Mouse (Mus musculus) heart, adult 18-20 months (tissue): ENCODE results near the gene Nup35. TPM values are rescaled to one million over a fixed set of nuclear protein-coding genes. Genes with fewer than 3 reads are reported as not detected.

Source experiments
- DNase-seq, 2 experiments: peaks; one replicate each; pipeline ENCODE4 v3.0.0; 2021 to 2022; ENCODE audit warnings: mixed read lengths in 1 of 2
- microRNA-seq, 2 experiments: library from miRNA; unstranded; fragments of <30 nt; microRNA quantifications; one replicate each; pipeline ENCODE4 v1.2.0; 2022
- total RNA-seq, 2 experiments: library from RNA; stranded (reverse); gene quantifications; 2 replicates each; pipeline ENCODE4 v1.2.3; 2021

Nup35 gene
- total RNA-seq, 2 experiments from 2014 or later = 7.1 to 8.3 TPM

- peak; percentile 91 to 98 for DNase-seq
These were observed 21.6 kb downstream of the Nup35 start for GRCm38 (mm10) chr2:80638364-80639241.

DNA sequence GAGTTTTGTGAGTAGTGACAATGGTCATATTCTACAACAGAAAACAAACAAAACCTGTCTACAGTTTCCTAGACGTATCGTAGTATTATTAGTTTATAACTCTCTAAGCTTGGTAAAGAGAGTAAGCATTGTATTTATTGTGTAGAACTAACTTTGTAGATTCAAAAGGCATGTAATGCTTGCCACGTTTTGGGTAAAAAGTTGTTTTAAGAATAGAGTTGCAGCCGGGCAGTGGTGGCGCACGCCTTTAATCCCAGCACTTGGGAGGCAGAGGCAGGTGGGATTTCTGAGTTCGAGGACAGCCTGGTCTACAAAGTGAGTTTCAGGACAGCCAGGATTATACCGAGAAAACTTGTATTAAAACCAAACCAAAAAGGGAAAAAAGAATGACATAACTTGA is 22.4 kb downstream of the Nup35 start:
- DNase-seq = no peak

DNA sequence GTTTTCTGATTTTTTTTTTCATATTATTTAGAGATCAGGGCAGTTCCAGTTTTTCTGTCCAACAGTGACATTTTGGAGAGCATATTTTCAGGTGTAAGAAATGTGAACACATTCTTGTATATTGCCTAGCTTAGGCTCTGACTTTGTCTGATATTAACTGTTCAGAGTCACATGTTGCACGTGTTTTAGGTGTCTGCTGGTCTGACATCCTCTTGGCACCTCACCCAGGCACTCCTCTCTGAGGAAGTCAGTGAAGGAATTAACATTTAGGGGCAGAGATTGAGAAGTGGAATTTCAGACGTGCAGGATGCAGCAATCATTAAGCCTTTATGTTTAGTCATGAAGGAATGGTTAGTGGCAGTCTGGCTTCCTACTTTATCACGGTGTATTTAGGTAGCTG is 22.8 kb downstream of the Nup35 start:
- no peak for DNase-seq

DNA sequence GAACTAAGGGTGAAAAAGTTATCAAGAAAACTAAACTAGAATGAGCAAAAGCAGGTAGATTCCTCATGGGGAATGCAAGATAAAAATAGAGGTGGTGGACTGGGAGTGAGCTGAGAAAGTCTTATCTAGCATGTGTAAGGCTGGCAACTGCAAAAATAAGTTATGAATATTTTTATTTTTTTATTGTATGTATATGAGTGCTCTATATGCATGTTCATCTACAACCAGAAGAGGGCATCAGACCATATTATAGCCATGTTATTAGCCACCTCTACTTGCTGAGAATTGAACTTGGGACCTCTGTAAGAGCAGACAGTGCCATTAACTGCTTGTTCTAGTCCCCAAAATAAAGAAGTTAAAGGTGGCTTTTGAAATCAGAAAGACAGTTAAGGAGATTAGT is 44.4 kb downstream of the Nup35 start:
- no peak for DNase-seq

DNA sequence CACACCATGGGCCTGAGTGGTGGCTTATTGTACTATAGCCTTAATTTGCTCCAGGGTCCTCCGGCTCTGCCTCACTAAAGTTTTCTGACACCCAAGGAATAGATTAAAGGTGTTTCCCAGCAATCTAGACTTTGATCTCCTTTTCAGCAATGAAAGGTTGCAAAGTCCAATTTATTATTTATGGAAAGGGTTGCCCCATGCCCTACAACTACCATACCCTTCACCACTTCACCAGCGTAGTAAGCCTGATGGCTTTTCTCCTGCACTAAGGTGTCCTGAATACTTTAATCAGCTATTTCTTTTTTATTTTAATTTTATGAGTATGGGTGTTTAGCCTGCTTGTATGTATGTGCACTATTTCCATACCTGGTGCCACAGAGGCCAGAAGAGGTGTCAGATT is 45.6 kb downstream of the Nup35 start:
- no peak for DNase-seq

GRCm38 (mm10) chr2:80667396-80667964 is 50.4 kb downstream of the Nup35 start:
- peak; percentile 8 to 21 for DNase-seq

DNA sequence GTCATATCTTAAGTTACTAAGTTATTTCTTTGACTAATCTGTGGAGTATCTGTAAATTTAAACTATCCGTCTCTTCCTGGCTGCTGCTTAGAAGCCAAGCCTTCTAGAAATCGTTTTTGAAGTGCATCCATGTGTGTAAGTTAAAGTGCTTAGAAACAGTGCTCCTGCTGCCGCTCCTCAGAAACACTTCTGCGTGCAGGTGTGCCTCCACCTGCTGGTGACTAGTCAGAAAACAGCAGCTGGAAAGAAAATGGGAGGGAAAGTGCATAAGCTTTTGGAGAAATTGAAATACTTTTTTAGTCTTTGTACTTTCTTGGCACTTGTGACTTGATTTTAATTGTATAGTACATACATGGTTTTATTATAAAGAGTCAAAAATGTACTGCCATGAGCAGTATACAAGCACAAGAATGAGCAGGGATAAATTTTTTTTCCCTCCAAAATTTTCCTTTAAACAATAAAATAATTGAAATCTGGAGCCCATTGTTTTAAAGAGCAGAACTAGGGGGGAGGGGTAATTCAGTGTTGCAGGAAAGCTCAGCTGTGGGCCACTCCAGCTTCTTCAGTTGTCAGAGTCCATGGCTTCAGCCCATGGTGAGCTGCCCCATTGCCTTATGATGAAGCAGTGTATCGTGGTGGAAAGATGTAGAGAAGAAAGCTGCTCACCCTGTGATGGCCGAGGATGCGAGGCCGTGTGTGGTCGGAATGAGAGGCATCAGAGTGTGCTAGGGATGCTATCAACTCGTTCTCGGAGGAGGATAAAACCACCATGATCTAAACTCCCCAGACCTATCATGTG is 53.0 kb downstream of the Nup35 start:
- DNase-seq = peak in 1 of 2 experiments; percentile 5

- no peak for DNase-seq
These were observed 61.8 kb downstream of the Nup35 start for GRCm38 (mm10) chr2:80678803-80679202.

- no peak for DNase-seq
These were observed 66.7 kb downstream of the Nup35 start for GRCm38 (mm10) chr2:80683727-80684239.

DNA sequence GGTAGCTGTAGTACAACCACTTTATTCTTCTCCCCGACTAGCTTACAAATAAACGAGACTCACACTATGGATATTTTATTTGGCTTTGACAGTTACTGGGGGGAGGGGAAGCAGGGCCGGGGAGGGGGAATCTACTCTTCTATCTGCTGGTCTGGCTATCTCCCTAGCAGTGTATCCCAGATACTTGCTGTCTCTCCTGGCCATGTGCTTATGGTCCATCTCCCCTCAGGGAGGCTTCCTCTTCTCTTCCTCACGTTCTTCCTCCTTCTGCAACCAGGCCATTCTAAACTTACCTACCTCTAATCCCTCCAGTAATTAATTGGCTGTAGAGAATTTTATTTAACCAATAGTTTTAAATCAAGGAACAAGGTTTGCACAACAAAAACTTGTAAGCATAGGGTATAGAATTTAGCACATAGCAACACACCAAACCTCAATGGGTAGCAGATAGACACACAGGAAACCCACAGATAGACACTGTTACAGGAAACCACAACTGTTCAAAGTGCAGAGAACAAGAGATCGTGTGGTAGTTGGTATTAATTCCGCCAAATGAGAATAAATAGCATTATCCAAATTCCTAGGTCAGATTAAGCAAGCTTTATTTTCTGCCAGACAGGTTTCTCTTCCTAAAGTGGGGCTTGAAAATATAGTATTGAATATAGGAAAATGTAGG is 67.5 kb downstream of the Nup35 start:
- DNase-seq = no peak

DNA sequence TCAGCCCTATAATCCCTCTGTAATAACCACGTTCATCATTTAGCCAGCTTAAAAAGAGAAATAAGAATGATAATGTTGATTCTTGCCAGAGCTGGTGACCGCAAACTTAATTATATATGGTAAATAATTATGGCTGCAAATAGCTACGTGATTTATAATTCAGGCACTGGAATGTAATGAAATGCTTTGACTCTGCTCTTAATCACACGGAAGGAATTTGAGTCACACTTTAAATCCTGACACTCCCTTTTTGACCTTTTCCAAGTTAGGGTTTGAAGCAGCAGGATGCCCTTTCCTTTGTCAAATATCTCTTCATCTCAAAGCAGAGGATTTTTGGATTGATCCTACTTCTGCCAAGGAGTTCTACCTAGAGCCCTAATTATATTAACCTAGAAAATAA is 71.2 kb downstream of the Nup35 start:
- no peak for DNase-seq

- DNase-seq = no peak
These were observed 90.4 kb downstream of the Nup35 start for GRCm38 (mm10) chr2:80707429-80707828.

Small RNA genes lying within 50 kb of the gene (microRNA-seq; reads per million reads assigned to microRNA genes)
- gene Mir684-1 = 0 reads per million in 2 experiments

Other genes with a start within 250 kb of the Nup35 start
- 1 to 10 TPM; 4.9 to 5.0 TPM for gene Frzb, start 169.6 kb upstream of the Nup35 start, total RNA-seq
- 10 to 100 TPM; 61.1 to 61.4 TPM for gene Nckap1, start 35.9 kb upstream of the Nup35 start, total RNA-seq
- gene Dusp19, start 191 bp upstream of the Nup35 start, total RNA-seq = 10 to 100 TPM in 1 of 2 experiments, 1 to 10 TPM in 1; 9.8 to 10.0 TPM